Mouse (Mus musculus) liver, embryonic 11.5 days (tissue): ENCODE results near the gene Olfr1410. TPM values are rescaled to one million over a fixed set of nuclear protein-coding genes. Genes with fewer than 3 reads are reported as not detected.
A peak's percentile ranks its signal among the peaks of the same experiment; 100 is the strongest.

Source experiments
- ATAC-seq: fragments of 200-750 bp; cut with Nextera tagmentation; replicated peaks from 2 replicates; pipeline ENCODE4 v1.8.0; 2017; ENCODE audit warnings: moderate number of reproducible peaks, mild to moderate bottlenecking, moderate TSS enrichment, moderate library complexity; ENCODE audit not compliant: low FRiP score
- DNase-seq: peaks from one replicate; pipeline ENCODE4 v3.0.0-alpha.2; 2017; ENCODE audit warnings: low spot score
- H3K27ac ChIP-seq: fragments of 300-500 bp; sonication (generic); 2 replicates; pipeline ENCODE4 v1.5.1; 2014; ENCODE audit warnings: mild to moderate bottlenecking, low read depth, low read length, control low read depth
- H3K27me3 ChIP-seq: fragments of 300-500 bp; sonication (generic); replicated peaks from 2 replicates; pipeline ENCODE4 v1.6.1; 2014; ENCODE audit warnings: low read length, mixed read lengths; ENCODE audit not compliant: control insufficient read depth, insufficient read depth
- H3K36me3 ChIP-seq: fragments of 300-500 bp; sonication (generic); 2 replicates; pipeline ENCODE4 v1.6.1; 2014; ENCODE audit warnings: mild to moderate bottlenecking, low read length, moderate library complexity, mixed read lengths; ENCODE audit not compliant: control insufficient read depth, insufficient read depth
- H3K4me1 ChIP-seq: fragments of 300-500 bp; sonication (generic); replicated peaks from 2 replicates; pipeline ENCODE4 v1.6.1; 2014; ENCODE audit warnings: low read length, mixed read lengths; ENCODE audit not compliant: control insufficient read depth, insufficient read depth
- H3K4me2 ChIP-seq: fragments of 300-500 bp; sonication (generic); 2 replicates; pipeline ENCODE4 v1.6.1; 2014; ENCODE audit warnings: mild to moderate bottlenecking, control low read depth, moderate library complexity
- H3K4me3 ChIP-seq: fragments of 300-500 bp; sonication (generic); 2 replicates; pipeline ENCODE4 v1.5.1; 2014; ENCODE audit warnings: low read depth, low read length, control low read depth
- H3K9ac ChIP-seq: fragments of 300-500 bp; sonication (generic); 2 replicates; pipeline ENCODE4 v1.6.1; 2014; ENCODE audit warnings: low read depth, low read length, control low read depth
- H3K9me3 ChIP-seq: fragments of 300-500 bp; sonication (generic); 2 replicates; pipeline ENCODE4 v1.6.1; 2016; ENCODE audit warnings: low read length, inconsistent platforms, mixed read lengths; ENCODE audit not compliant: control insufficient read depth
- WGBS: fragments of 180-500 bp; shearing (Covaris S2); extraction: QIAGEN DNeasy Blood & Tissue Kit; methylation state at CpG from one replicate; pipeline ENCODE4 v1.1.7; 2014; 5-methylcytosine and 5-hydroxymethylcytosine counted together
- polyA plus RNA-seq: library from polyadenylated mRNA; unstranded; fragments of >200 nt; fragmentation: Nextera tagmentation; extraction: Ambion mirVana; gene quantifications from 2 replicates; pipeline ENCODE4 v1.2.1, GENCODE M21; 2014

The Olfr1410 gene
- polyA plus RNA-seq, 1 experiment from 2014 or later, result not detected

- no peak overlapping the region for H3K27ac ChIP-seq
- H3K9me3 ChIP-seq, result no peaks in the 10 kb centered on the region
- no peaks in the 10 kb centered on the region for H3K27me3 ChIP-seq
- ATAC-seq, result no peak
- DNase-seq, result no peak
- no peak overlapping the region for H3K4me2 ChIP-seq
- H3K4me3 ChIP-seq, result no peak overlapping the region
- peaks cover 10% of the 10 kb centered on the region; the same call in 1 of the 2 replicates for H3K4me1 ChIP-seq
- no peaks in the 10 kb centered on the region for H3K36me3 ChIP-seq
- H3K9ac ChIP-seq, result no peak overlapping the region
- 84% methylated on average over 5 of the region's 5 CpGs for WGBS
Measured at GRCm38 (mm10) chr1:92644916-92645315, 39.3 kb downstream of the Olfr1410 start.

- Histone ChIP-seq H3K27ac (no peak overlapping the region), H3K36me3 (no peaks in the 10 kb centered on the region), H3K4me1 (peaks cover under 1% of the 10 kb centered on the region; the same call in 1 of the 2 replicates), H3K9me3 (no peaks in the 10 kb centered on the region), H3K27me3 (no peaks in the 10 kb centered on the region), H3K9ac (no peak overlapping the region), H3K4me3 (no peak overlapping the region), H3K4me2 (no peak overlapping the region)
- 57% methylated on average over 2 of the region's 2 CpGs for WGBS
- DNase-seq, result no peak
- no peak for ATAC-seq
Measured at GRCm38 (mm10) chr1:92646111-92646510, 40.5 kb downstream of the Olfr1410 start.

- ATAC-seq (no peak), DNase-seq (no peak)
- no peak overlapping the region for H3K27ac ChIP-seq
- H3K9ac ChIP-seq, result no peak overlapping the region
- H3K4me1 ChIP-seq, result no peaks in the 10 kb centered on the region
- 75% methylated on average over 7 of the region's 7 CpGs for WGBS
- no peaks in the 10 kb centered on the region for H3K9me3 ChIP-seq
- no peaks in the 10 kb centered on the region for H3K36me3 ChIP-seq
- H3K4me3 ChIP-seq, result no peak overlapping the region
- no peak overlapping the region for H3K4me2 ChIP-seq
- no peaks in the 10 kb centered on the region for H3K27me3 ChIP-seq
Measured at GRCm38 (mm10) chr1:92646601-92647000, 41.0 kb downstream of the Olfr1410 start.

- no peak overlapping the region for H3K27ac ChIP-seq
- no peak for DNase-seq
- H3K9ac ChIP-seq, result no peak overlapping the region
- no peaks in the 10 kb centered on the region for H3K27me3 ChIP-seq
- 48% methylated on average over 4 of the region's 4 CpGs for WGBS
- H3K9me3 ChIP-seq, result no peaks in the 10 kb centered on the region
- no peak for ATAC-seq
- no peaks in the 10 kb centered on the region for H3K36me3 ChIP-seq
- no peak overlapping the region for H3K4me2 ChIP-seq
- H3K4me3 ChIP-seq, result no peak overlapping the region
- H3K4me1 ChIP-seq, result no peaks in the 10 kb centered on the region
Measured at GRCm38 (mm10) chr1:92647026-92647425, 41.4 kb downstream of the Olfr1410 start.

- no peak overlapping the region for H3K27ac ChIP-seq
- 8% methylated on average over 8 of the region's 8 CpGs for WGBS
- no peaks in the 10 kb centered on the region for H3K36me3 ChIP-seq
- H3K9me3 ChIP-seq, result no peaks in the 10 kb centered on the region
- no peaks in the 10 kb centered on the region for H3K27me3 ChIP-seq
- peak overlapping the region; percentile 42 for H3K4me2 ChIP-seq
- H3K4me1 ChIP-seq, result no peaks in the 10 kb centered on the region
- DNase-seq (peak; percentile 75), ATAC-seq (peak; percentile 48)
- H3K9ac ChIP-seq, result no peak overlapping the region
- H3K4me3 ChIP-seq, result 0 out of 2 replicates have a peak overlapping the region, but pooled peaks have one; percentile 2
Measured at GRCm38 (mm10) chr1:92647752-92648151, 42.2 kb downstream of the Olfr1410 start.

- peak overlapping the region; percentile 42 for H3K4me2 ChIP-seq
- 35% methylated on average over 10 of the region's 10 CpGs for WGBS
- H3K27ac ChIP-seq, result no peak overlapping the region
- no peak overlapping the region for H3K9ac ChIP-seq
- 0 out of 2 replicates have a peak overlapping the region, but pooled peaks have one; percentile 2 for H3K4me3 ChIP-seq
- ATAC-seq (no peak), DNase-seq (no peak)
- H3K4me1 ChIP-seq, result no peaks in the 10 kb centered on the region
- H3K27me3 ChIP-seq, result no peaks in the 10 kb centered on the region
- no peaks in the 10 kb centered on the region for H3K36me3 ChIP-seq
- H3K9me3 ChIP-seq, result no peaks in the 10 kb centered on the region
Measured at GRCm38 (mm10) chr1:92648197-92648596, 42.6 kb downstream of the Olfr1410 start.

GRCm38 (mm10) chr1:92648673-92649072 lies 43.1 kb downstream of the Olfr1410 start, which contains the start of gene Otos:
Gene Otos, minus strand, starts transcription at chr1:92648841.
- DNase-seq (peak; percentile 57), ATAC-seq (peak; percentile 46; the same call in 1 of the 2 replicates)
- Histone ChIP-seq H3K36me3 (no peaks in the 10 kb centered on the region), H3K4me2 (peak within 1 kb of the TSS; percentile 42), H3K27ac (no peak within 1 kb of the TSS), H3K9ac (no peak within 1 kb of the TSS), H3K4me1 (no peaks in the 10 kb centered on the region), H3K9me3 (no peaks in the 10 kb centered on the region), H3K4me3 (0 out of 2 replicates have a peak within 1 kb of the TSS, but pooled peaks have one; percentile 2), H3K27me3 (no peaks in the 10 kb centered on the region)
- WGBS, result 25% methylated on average over 8 of the region's 8 CpGs

GRCm38 (mm10) chr1:92651467-92651866 lies 45.9 kb downstream of the Olfr1410 start:
- Histone ChIP-seq H3K4me1 (no peaks in the 10 kb centered on the region), H3K4me2 (no peak overlapping the region), H3K9me3 (no peaks in the 10 kb centered on the region), H3K9ac (no peak overlapping the region), H3K27ac (no peak overlapping the region), H3K36me3 (no peaks in the 10 kb centered on the region), H3K27me3 (no peaks in the 10 kb centered on the region; the same call in 1 of the 2 replicates), H3K4me3 (no peak overlapping the region)
- no peak for DNase-seq
- WGBS, result 49% methylated on average over 3 of the region's 3 CpGs
- ATAC-seq, result no peak

GRCm38 (mm10) chr1:92653179-92653578 lies 47.6 kb downstream of the Olfr1410 start:
- Histone ChIP-seq H3K36me3 (no peaks in the 10 kb centered on the region), H3K27ac (no peak overlapping the region), H3K27me3 (no peaks in the 10 kb centered on the region; the same call in 1 of the 2 replicates), H3K9me3 (no peaks in the 10 kb centered on the region), H3K9ac (no peak overlapping the region), H3K4me2 (no peak overlapping the region), H3K4me1 (no peaks in the 10 kb centered on the region), H3K4me3 (no peak overlapping the region)
- 81% methylated on average over 3 of the region's 3 CpGs for WGBS
- ATAC-seq (no peak), DNase-seq (no peak)
